Mouse (Mus musculus) CD4-positive, CD25-positive, alpha-beta regulatory T cell (primary cell): Measurements from ENCODE around the gene Tma7. TPM values are rescaled to one million over a fixed set of nuclear protein-coding genes. Genes with fewer than 3 reads are reported as not detected.

Experiments
- polyA plus RNA-seq: library from polyadenylated mRNA; unstranded; fragments of 100-300 nt; shearing (Covaris generic); gene quantifications from one replicate; pipeline ENCODE4 v1.2.1, GENCODE M21; 2017

The Tma7 gene
- 529 TPM for polyA plus RNA-seq

DNA sequence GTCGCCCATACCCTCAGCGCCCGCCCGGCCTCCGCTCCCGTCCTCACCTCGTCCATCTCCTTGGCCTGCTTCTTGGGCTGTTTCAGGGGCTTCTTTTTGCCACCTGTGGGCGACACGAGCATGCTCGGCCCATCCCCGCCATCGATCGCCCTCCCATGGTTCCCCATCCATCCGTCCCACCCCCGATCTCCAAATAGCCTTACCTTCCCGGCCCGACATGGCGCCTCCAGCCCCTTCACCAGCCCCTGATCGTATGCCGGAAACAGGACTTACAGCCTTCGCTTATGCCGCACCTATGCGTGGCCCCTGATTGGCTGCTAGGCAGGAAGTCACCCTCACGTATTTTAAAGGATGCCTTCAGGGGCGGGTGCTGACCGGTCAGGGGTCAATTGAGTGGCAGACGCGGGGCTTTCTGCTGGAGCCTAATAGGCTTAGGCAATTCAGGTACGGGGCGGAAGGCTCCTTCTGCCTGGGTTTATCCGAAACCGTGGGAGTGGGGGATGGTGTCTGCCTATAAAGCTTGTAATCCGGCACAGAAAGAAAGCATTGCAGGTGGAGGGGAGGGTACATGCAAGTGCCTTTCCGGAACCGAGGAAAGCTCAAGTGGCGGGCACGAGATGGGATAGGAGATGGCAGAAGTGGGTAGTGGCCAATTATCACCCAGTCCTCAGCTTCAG, at the start of gene Tma7, which contains the start of gene Ccdc51:
Gene Tma7 (minus strand): TSS at position 464 of the 677 bp plus-strand sequence.
Gene Ccdc51 (plus strand): TSS at position 370 of the 677 bp plus-strand sequence.

DNA sequence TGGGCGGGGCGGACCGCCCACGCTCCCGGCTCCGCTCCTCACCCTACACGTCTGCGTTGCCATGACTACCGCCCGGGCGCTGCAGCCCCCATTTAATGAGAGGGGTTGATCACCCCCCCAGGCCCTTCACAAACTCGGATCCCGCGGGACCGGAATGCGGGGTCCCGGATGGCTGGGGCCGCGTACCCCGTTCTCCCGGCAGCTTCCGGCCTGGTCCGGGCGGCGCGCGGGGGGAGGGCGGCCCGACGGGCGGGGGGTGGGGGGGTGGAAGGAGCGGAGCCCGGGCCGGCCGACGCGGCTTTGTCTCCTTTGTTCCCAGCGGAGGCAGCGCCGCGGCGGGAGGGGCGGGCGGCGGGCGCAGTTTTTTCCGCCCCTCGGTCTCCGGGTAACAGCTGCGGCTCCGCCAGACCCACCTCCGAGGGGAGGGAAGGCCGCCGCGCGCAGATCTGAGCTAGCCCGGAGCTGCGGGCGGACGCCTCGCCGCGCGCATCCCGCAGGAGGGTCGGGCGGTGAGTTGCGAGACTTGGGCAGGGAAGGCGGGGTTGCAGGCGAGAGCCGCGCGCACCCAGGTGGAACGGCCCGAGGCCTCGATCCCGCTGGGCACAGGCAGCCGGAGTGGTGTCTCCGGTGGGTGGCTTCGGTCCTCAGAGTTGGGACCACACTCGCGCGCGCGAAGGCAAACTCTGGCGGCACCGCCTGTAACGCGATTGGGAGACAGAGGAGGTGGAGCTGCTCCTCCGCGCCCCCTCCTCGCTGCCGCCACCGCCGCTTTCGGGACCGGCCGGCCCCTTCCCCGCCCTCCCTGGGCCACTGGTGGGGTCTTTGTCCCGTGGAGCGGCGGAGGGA, 13.0 kb upstream of the Tma7 start, which contains the start of gene Plxnb1:
Gene Plxnb1 (plus strand): TSS at position 253 of the 846 bp plus-strand sequence.

DNA sequence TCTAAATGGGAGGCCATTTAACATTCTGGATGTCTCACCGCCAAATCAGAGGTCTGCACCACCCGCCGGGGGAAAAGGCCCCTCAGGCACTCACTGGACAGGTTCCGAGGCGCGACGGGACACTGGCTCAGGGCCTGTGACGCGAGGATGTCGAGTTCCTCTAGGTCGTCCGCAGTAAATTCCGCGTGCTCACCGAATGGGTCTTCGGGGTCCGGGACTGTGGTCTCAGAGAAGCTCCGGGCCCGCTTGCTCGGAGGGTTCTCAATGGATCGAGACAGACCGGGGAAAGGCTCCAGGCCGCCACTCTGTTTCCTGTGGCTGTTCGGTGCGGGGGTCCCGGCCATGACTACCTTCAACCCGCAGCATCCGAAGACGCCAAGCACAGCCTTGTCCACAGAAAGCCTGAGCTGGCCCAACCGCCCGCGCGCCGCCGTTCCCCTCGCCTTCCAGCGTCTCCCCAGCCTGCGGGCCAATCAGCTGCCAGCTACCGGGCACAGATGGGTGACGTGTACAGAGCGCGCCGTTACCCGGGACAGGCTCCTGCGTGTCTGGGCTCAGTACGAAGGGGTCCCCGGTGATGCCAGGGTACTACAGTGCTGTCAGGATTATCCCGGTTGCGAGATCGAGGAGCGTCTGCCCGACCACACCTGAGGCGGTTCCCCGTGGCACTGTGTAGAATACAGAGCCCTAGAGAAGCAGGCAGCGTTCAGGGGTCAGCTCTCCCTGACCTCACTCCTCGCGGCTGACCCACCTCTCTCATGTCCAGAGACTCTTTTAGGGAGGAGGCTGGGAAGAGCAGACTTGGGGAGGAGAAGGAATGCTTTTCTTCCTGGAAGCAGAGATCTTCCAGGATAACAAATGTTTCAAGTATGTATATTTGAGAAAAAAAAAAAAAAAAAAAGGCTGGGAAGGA, 8.5 kb downstream of the Tma7 start, which contains the start of gene Atrip:
Gene Atrip (minus strand): TSS at position 464 of the 913 bp plus-strand sequence.

DNA sequence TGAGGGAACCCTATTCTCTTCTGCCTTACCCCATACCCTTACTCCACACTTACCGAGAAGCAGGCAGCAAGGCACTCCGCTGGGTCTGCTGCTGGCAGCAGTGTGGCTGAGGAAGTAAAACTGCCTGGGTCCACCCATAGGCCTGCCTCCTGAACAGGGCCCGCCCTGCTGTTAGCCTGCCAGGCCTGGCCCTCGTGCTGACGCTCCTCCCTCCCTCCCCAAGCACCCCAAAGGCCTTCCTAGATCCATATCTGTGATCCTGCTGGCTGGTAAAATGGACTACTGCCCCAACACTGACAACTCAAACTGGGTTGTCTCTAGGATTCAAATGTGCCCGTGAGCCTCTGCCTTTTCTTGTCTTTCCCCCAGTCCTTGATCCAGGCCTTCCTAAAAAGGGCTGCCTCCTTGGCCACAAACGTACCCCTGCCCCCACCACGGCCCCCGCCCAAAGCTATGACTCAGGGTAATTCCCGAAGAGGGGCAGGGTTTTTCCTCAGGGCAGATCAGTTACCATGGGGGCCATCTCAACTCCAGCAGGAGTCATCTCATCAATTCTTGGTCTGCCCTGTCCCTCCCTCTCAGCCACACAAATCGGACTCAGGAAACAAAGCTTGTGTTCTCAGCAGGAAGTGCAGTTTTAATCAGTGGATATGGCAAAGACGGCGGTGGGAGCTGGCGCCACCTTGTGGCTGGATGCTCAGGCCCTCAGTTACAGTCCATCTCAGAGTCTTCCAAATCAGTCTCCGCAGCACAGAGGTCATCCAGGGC, 23.1 kb downstream of the Tma7 start, which contains the start of gene Trex1:
Gene Trex1 (minus strand): TSS at position 599 of the 768 bp plus-strand sequence.

DNA sequence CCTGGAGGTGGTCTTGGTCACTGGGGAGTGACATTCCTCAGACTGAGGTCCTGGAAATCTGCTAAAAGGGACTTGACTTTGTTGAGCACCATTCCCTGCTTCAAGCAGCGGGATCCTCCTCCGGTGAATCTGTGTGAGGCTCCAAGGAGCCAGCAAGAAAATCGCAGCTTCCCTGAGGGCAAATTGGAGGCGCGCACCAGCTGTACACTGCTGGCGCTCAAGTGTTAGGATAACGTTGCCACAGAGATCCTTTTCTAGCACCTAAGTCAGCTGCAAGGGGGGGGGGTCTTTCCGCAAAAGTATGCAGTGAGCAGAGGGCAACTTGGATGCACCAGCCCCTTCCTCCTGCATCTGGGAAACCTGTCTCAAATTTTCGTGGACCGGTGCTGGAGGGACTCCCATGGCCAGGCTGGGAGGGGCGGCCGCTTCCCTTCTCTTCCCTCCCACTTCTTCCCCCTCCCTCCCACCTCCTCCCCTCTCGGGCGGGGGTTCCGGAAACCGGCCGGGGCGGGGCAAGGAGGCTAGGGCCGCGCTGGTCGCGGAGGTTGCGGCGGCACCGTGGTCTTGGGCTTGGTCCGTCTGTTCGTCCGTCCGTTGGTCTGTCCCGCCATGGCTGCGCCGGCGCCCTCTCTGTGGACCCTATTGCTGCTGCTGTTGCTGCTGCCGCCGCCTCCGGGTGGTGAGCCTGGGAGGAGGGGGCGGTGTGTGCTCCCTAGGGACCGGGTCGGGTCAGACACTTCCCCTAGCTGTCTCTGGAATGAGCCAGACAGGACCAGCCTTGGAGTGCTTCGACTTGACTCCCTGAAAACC, 44.1 kb downstream of the Tma7 start, which contains the start of gene Shisa5:
Gene Shisa5 (plus strand): TSS at position 480 of the 810 bp plus-strand sequence.

Other genes starting within 250 kb of the Tma7 start
- gene Slc26a6, start 229.3 kb downstream of the Tma7 start, polyA plus RNA-seq = 19.4 TPM
- gene Tmem89, start 168.0 kb downstream of the Tma7 start, polyA plus RNA-seq = not detected
- 354 TPM for gene Uqcrc1, start 146.0 kb downstream of the Tma7 start, polyA plus RNA-seq
- 0.14 TPM for gene Col7a1, start 129.0 kb downstream of the Tma7 start, polyA plus RNA-seq
- not detected for gene Ucn2, start 96.6 kb downstream of the Tma7 start, polyA plus RNA-seq
- 4.9 TPM for gene Pfkfb4, start 90.8 kb downstream of the Tma7 start, polyA plus RNA-seq
- 4,571 TPM for gene Shisa5, start 44.0 kb downstream of the Tma7 start, polyA plus RNA-seq
- gene Trex1, start 22.9 kb downstream of the Tma7 start, polyA plus RNA-seq = 88.7 TPM
- gene Atrip, start 8.5 kb downstream of the Tma7 start, polyA plus RNA-seq = 26.6 TPM
- gene Ccdc51, start 94 bp downstream of the Tma7 start, polyA plus RNA-seq = 16.7 TPM
- 2.9 TPM for gene Plxnb1, start 12.8 kb upstream of the Tma7 start, polyA plus RNA-seq
- not detected for gene Fbxw21, start 79.5 kb upstream of the Tma7 start, polyA plus RNA-seq
- not detected for gene Fbxw13, start 113.4 kb upstream of the Tma7 start, polyA plus RNA-seq
- gene Fbxw20, start 152.2 kb upstream of the Tma7 start, polyA plus RNA-seq = 0.07 TPM
- gene Fbxw14, start 205.1 kb upstream of the Tma7 start, polyA plus RNA-seq = not detected